ENCODE assay signal across 14 mouse cellular contexts in genomic region chr12:102602255-102603041, GRCm38 (mm10). TPM values are rescaled to one million over a fixed set of nuclear protein-coding genes. Genes with fewer than 3 reads are reported as not detected.
DNase-seq lines count a peak whose midpoint lies in the region; ATAC-seq and TF ChIP-seq lines count a peak whose summit lies in the region.
"Had no signal": no experiment of that assay in that cellular context is flagged by ENCODE, and none has a peak within 500 bp of the region (broad histone marks: within the 10 kb centered on the region; RNA-seq: fewer than 3 reads in every experiment).

No protein-coding gene starts in this region.

- H3K4me3 ChIP-seq in hindbrain, embryonic 10.5 days, result no peak overlapping the region
- H3K4me3 ChIP-seq in hindbrain, embryonic 12.5 days, result no peak overlapping the region
- H3K4me3 ChIP-seq in stomach, embryonic 16.5 days (replicated peaks; ENCODE audit: low read length), result no peak overlapping the region
- no peak overlapping the region for H3K4me3 ChIP-seq in stomach, postnatal 0 days (ENCODE audit: low read depth, low read length)
- H3K4me3 ChIP-seq in forebrain, postnatal 0 days (ENCODE audit: low read depth, low read length), result no peak overlapping the region
- H3K4me3 ChIP-seq: stomach, embryonic 15.5 days had no signal

- no peak overlapping the region for H3K9ac ChIP-seq in hindbrain, embryonic 12.5 days
- 0 out of 2 replicates have a peak overlapping the region, but pooled peaks have one; percentile 5 for H3K9ac ChIP-seq in stomach, embryonic 16.5 days (ENCODE audit: low read length)
- no peak overlapping the region for H3K9ac ChIP-seq in stomach, postnatal 0 days (ENCODE audit: low read length)
- peak overlapping the region; percentile 18; the same call in 1 of the 2 replicates for H3K9ac ChIP-seq in forebrain, postnatal 0 days
- H3K9ac ChIP-seq: stomach, embryonic 15.5 days had no signal

- no peak overlapping the region for H3K4me2 ChIP-seq in hindbrain, embryonic 12.5 days (replicated peaks)
- H3K4me2 ChIP-seq in stomach, embryonic 16.5 days (ENCODE audit: low read depth, low read length), result no peak overlapping the region
- no peak overlapping the region for H3K4me2 ChIP-seq in stomach, postnatal 0 days (replicated peaks; ENCODE audit: low read depth)
- no peak overlapping the region for H3K4me2 ChIP-seq in forebrain, postnatal 0 days (ENCODE audit: low read depth)
- H3K4me2 ChIP-seq: stomach, embryonic 15.5 days had no signal

- peaks cover 8% of the 10 kb centered on the region for H3K9me3 ChIP-seq in hindbrain, embryonic 10.5 days
- no peaks in the 10 kb centered on the region for H3K9me3 ChIP-seq in hindbrain, embryonic 12.5 days (replicated peaks)
- peaks cover 4% of the 10 kb centered on the region; the same call in 1 of the 2 replicates for H3K9me3 ChIP-seq in stomach, embryonic 16.5 days (replicated peaks; ENCODE audit: control insufficient read depth, low read length)
- no peaks in the 10 kb centered on the region for H3K9me3 ChIP-seq in stomach, postnatal 0 days (ENCODE audit: control insufficient read depth, low read length)
- H3K9me3 ChIP-seq in forebrain, postnatal 0 days (ENCODE audit: low read length), result no peaks in the 10 kb centered on the region
- H3K9me3 ChIP-seq: stomach, embryonic 15.5 days had no signal

- DNase-seq in hindbrain, embryonic 10.5 days (ENCODE audit: low spot score), result no peak
- no peak for DNase-seq in stomach, postnatal 0 days (ENCODE audit: low spot score)
- DNase-seq in forebrain, postnatal 0 days, result peak; percentile 51
- no peak for DNase-seq in ovary, postnatal 10 days (ENCODE audit: low spot score)
- no peak for DNase-seq in gastrocnemius, postnatal 25 days
- DNase-seq in adrenal gland, postnatal 10 days, result no peak
- DNase-seq: kidney, postnatal 4 days; lung, adult 18-20 months; right cerebral cortex, postnatal 14 days had no signal

- no peak for ATAC-seq in hindbrain, embryonic 12.5 days (ENCODE audit: low FRiP score)
- ATAC-seq in stomach, embryonic 16.5 days (ENCODE audit: insufficient read depth, low FRiP score), result no peak
- no peak for ATAC-seq in stomach, postnatal 0 days (ENCODE audit: low FRiP score, low TSS enrichment)
- ATAC-seq in forebrain, postnatal 0 days, result peak; percentile 79

- peak overlapping the region; percentile 72; the same call in 1 of the 2 replicates for H3K27ac ChIP-seq in hindbrain, embryonic 10.5 days
- H3K27ac ChIP-seq in hindbrain, embryonic 12.5 days, result no peak overlapping the region
- no peak overlapping the region for H3K27ac ChIP-seq in stomach, embryonic 16.5 days (ENCODE audit: low read length)
- H3K27ac ChIP-seq in stomach, postnatal 0 days (replicated peaks), result no peak overlapping the region
- H3K27ac ChIP-seq in forebrain, postnatal 0 days (ENCODE audit: low read depth, low read length), result peak overlapping the region; percentile 70
- H3K27ac ChIP-seq: stomach, embryonic 15.5 days had no signal

- peaks cover 35% of the 10 kb centered on the region for H3K4me1 ChIP-seq in hindbrain, embryonic 10.5 days (replicated peaks)
- peaks cover 29% of the 10 kb centered on the region for H3K4me1 ChIP-seq in hindbrain, embryonic 12.5 days
- H3K4me1 ChIP-seq in stomach, embryonic 16.5 days (ENCODE audit: control insufficient read depth, insufficient read depth, low read length), result peaks cover 8% of the 10 kb centered on the region; the same call in 1 of the 2 replicates
- 0 out of 2 replicates have a peak, but pooled peaks cover 3% of the 10 kb centered on the region for H3K4me1 ChIP-seq in stomach, postnatal 0 days (replicated peaks; ENCODE audit: control insufficient read depth, insufficient read depth)
- peaks cover 12% of the 10 kb centered on the region for H3K4me1 ChIP-seq in forebrain, postnatal 0 days (ENCODE audit: insufficient read depth)

- H3K36me3 ChIP-seq in hindbrain, embryonic 10.5 days, result peaks cover 22% of the 10 kb centered on the region
- H3K36me3 ChIP-seq in hindbrain, embryonic 12.5 days, result no peaks in the 10 kb centered on the region
- H3K36me3 ChIP-seq in stomach, embryonic 16.5 days (ENCODE audit: control insufficient read depth, insufficient read depth, low read length), result no peaks in the 10 kb centered on the region
- no peaks in the 10 kb centered on the region; the same call in 1 of the 2 replicates for H3K36me3 ChIP-seq in stomach, postnatal 0 days (ENCODE audit: control insufficient read depth, insufficient read depth, low read length)
- H3K36me3 ChIP-seq in forebrain, postnatal 0 days (ENCODE audit: insufficient read depth), result peaks cover 12% of the 10 kb centered on the region; the same call in 1 of the 2 replicates

- TF ChIP-seq CTCF in stomach, postnatal 0 days (IDR thresholded peaks at IDR 0.05; ENCODE audit: low read depth), result no peak
- no peak for TF ChIP-seq CTCF in forebrain, postnatal 0 days (IDR thresholded peaks at IDR 0.05; ENCODE audit: low read depth)

- WGBS in hindbrain, embryonic 10.5 days, result 84% methylated on average over 9 of the region's 9 CpGs
- WGBS in hindbrain, embryonic 12.5 days, result 80% methylated on average over 9 of the region's 9 CpGs
- WGBS in stomach, embryonic 16.5 days, result 71% methylated on average over 9 of the region's 9 CpGs
- WGBS in stomach, postnatal 0 days, result 73% methylated on average over 9 of the region's 9 CpGs
- 68% methylated on average over 9 of the region's 9 CpGs for WGBS in forebrain, postnatal 0 days

- no peak for TF ChIP-seq EP300 in stomach, postnatal 0 days (optimal IDR thresholded peaks at IDR 0.05)

- no peaks in the 10 kb centered on the region for H3K27me3 ChIP-seq in hindbrain, embryonic 10.5 days (ENCODE audit: insufficient read depth, poor library complexity, severe bottlenecking)
- no peaks in the 10 kb centered on the region for H3K27me3 ChIP-seq in hindbrain, embryonic 12.5 days
- H3K27me3 ChIP-seq in stomach, embryonic 16.5 days (ENCODE audit: control insufficient read depth, insufficient read depth, low read length), result no peaks in the 10 kb centered on the region
- no peaks in the 10 kb centered on the region for H3K27me3 ChIP-seq in stomach, postnatal 0 days (ENCODE audit: control insufficient read depth, insufficient read depth, low read length)
- H3K27me3 ChIP-seq in forebrain, postnatal 0 days (ENCODE audit: insufficient read depth, low read length), result no peaks in the 10 kb centered on the region
- H3K27me3 ChIP-seq: stomach, embryonic 15.5 days had no signal

RNA-seq across cellular contexts. Expression of gene Chga, which starts 47.7 kb away (rescaled TPM):
- 15.6 and 30.1 TPM in 2 replicates for polyA plus RNA-seq in hindbrain, embryonic 10.5 days (2016; fragmentation: Nextera tagmentation; extraction: Ambion mirVana)
- 47.1 and 53.1 TPM in 2 replicates for polyA plus RNA-seq in hindbrain, embryonic 12.5 days (2016; fragmentation: Nextera tagmentation; extraction: Ambion mirVana)
- polyA plus RNA-seq in stomach, embryonic 16.5 days (2015; fragmentation: Nextera tagmentation; extraction: Ambion mirVana), result 15.8 and 17.5 TPM in 2 replicates
- 28.9 and 33.2 TPM in 2 replicates for polyA plus RNA-seq in stomach, postnatal 0 days (2015; fragmentation: Nextera tagmentation; extraction: Ambion mirVana)
- 108 and 123 TPM in 2 replicates for total RNA-seq in forebrain, postnatal 0 days (2014; rRNA removed)
- 130 and 171 TPM in 2 replicates for polyA plus RNA-seq in forebrain, postnatal 0 days (2015; fragmentation: Nextera tagmentation; extraction: Ambion mirVana)
- not detected for total RNA-seq in gastrocnemius, postnatal 25 days (2021)
- 1,000 to 10,000 TPM; 1,052 to 1,140 TPM for total RNA-seq in adrenal gland, postnatal 10 days (2021)
- total RNA-seq: gastrocnemius, adult 8-10 months; megakaryocyte, adult 5-6 weeks had no signal

Comparison
In these comparisons a context has a peak if more than half of its experiments do, and no peak if none do; other contexts are left out.
1. H3K27ac ChIP-seq: peak in hindbrain, embryonic 10.5 days (single experiment) and forebrain, postnatal 0 days (single experiment); none in hindbrain, embryonic 12.5 days (single experiment), stomach, embryonic 16.5 days (single experiment) and stomach, postnatal 0 days (single experiment).
2. H3K9ac ChIP-seq: peak in stomach, embryonic 16.5 days (single experiment) and forebrain, postnatal 0 days (single experiment); none in hindbrain, embryonic 12.5 days (single experiment) and stomach, postnatal 0 days (single experiment).